Mouse (Mus musculus): ENCODE data around the gene Plekhh3. TPM values are rescaled to one million over a fixed set of nuclear protein-coding genes. Genes with fewer than 3 reads are reported as not detected.

Gene Plekhh3
- polyA plus RNA-seq, 1 experiment from 2014 or later, result 1.1 TPM

- no peak overlapping the region for H3K27ac ChIP-seq
- peaks cover 99% of the 10 kb centered on the region for H3K27me3 ChIP-seq
- no peaks in the 10 kb centered on the region for H3K36me3 ChIP-seq
- H3K9ac ChIP-seq, result no peak overlapping the region
- H3K9me3 ChIP-seq (replicated peaks), result no peaks in the 10 kb centered on the region
- DNase-seq (no peak), ATAC-seq (ENCODE audit: low read depth) (no peak)
- H3K4me3 ChIP-seq (replicated peaks), result no peak overlapping the region
- peaks cover 47% of the 10 kb centered on the region for H3K4me1 ChIP-seq (replicated peaks)
- WGBS (ENCODE audit: insufficient replicate concordance), result 12% methylated on average over 11 of the region's 11 CpGs
- peak overlapping the region; percentile 29 for H3K4me2 ChIP-seq
Observed at GRCm38 (mm10) chr11:101175636-101176116, 4.5 kb upstream of the Plekhh3 start.

- peak within 1 kb of the TSS; percentile 60 for H3K4me2 ChIP-seq
- peaks cover 53% of the 10 kb centered on the region for H3K4me1 ChIP-seq (replicated peaks)
- no peaks in the 10 kb centered on the region for H3K9me3 ChIP-seq (replicated peaks)
- H3K9ac ChIP-seq, result no peak within 1 kb of the TSS
- DNase-seq (no peak), ATAC-seq (ENCODE audit: low read depth) (no peak)
- no peak within 1 kb of the TSS for H3K27ac ChIP-seq
- H3K27me3 ChIP-seq, result peaks cover 99% of the 10 kb centered on the region
- 25% methylated on average over 14 of the region's 14 CpGs for WGBS (ENCODE audit: insufficient replicate concordance)
- H3K36me3 ChIP-seq, result no peaks in the 10 kb centered on the region
- peak within 1 kb of the TSS; percentile 40; the same call in 1 of the 2 replicates for H3K4me3 ChIP-seq (replicated peaks)
Observed at GRCm38 (mm10) chr11:101174851-101175628, 3.9 kb upstream of the Plekhh3 start, which contains the start of gene Ccr10. Ccr10 (minus strand) TSS chr11:101175443.

- peaks cover 100% of the 10 kb centered on the region for H3K27me3 ChIP-seq
Observed at GRCm38 (mm10) chr11:101174389-101174745, 3.2 kb upstream of the Plekhh3 start.

GRCm38 (mm10) chr11:101173631-101174388 is 2.7 kb upstream of the Plekhh3 start:
- ATAC-seq (ENCODE audit: low read depth) (peak; percentile 63), DNase-seq (peak; percentile 53)
- Histone ChIP-seq H3K27me3 (peaks cover 100% of the 10 kb centered on the region), H3K4me1 (replicated peaks) (peaks cover 66% of the 10 kb centered on the region), H3K4me3 (replicated peaks) (peak overlapping the region; percentile 40), H3K9ac (peak overlapping the region; percentile 47; the same call in 1 of the 2 replicates), H3K9me3 (replicated peaks) (no peaks in the 10 kb centered on the region), H3K36me3 (no peaks in the 10 kb centered on the region), H3K27ac (no peak overlapping the region), H3K4me2 (peak overlapping the region; percentile 60)
- 1% methylated on average over 61 of the region's 61 CpGs for WGBS (ENCODE audit: insufficient replicate concordance)

More at GRCm38 (mm10) chr11:101174389-101174745, 3.2 kb upstream of the Plekhh3 start:
- H3K36me3 ChIP-seq, result no peaks in the 10 kb centered on the region
- peaks cover 60% of the 10 kb centered on the region for H3K4me1 ChIP-seq (replicated peaks)
- no peak for DNase-seq
- no peak overlapping the region for H3K27ac ChIP-seq
- WGBS (ENCODE audit: insufficient replicate concordance), result 36% methylated on average over 9 of the region's 9 CpGs
- H3K9ac ChIP-seq, result no peak overlapping the region
- ATAC-seq (ENCODE audit: low read depth), result no peak
- peak overlapping the region; percentile 60 for H3K4me2 ChIP-seq
- H3K9me3 ChIP-seq (replicated peaks), result no peaks in the 10 kb centered on the region
- peak overlapping the region; percentile 40 for H3K4me3 ChIP-seq (replicated peaks)

- Histone ChIP-seq H3K9ac (no peak overlapping the region), H3K4me2 (peak overlapping the region; percentile 60), H3K27ac (no peak overlapping the region), H3K4me3 (replicated peaks) (no peak overlapping the region), H3K36me3 (no peaks in the 10 kb centered on the region), H3K9me3 (replicated peaks) (no peaks in the 10 kb centered on the region), H3K27me3 (peaks cover 100% of the 10 kb centered on the region), H3K4me1 (replicated peaks) (peaks cover 73% of the 10 kb centered on the region)
- WGBS (ENCODE audit: insufficient replicate concordance), result 9% methylated on average over 11 of the region's 11 CpGs
- ATAC-seq (ENCODE audit: low read depth) (no peak), DNase-seq (no peak)
Observed at GRCm38 (mm10) chr11:101173112-101173511, 2.0 kb upstream of the Plekhh3 start.

GRCm38 (mm10) chr11:101172434-101172815 is 1.3 kb upstream of the Plekhh3 start:
- no peak overlapping the region; the same call in 1 of the 2 replicates for H3K27ac ChIP-seq
- 2% methylated on average over 5 of the region's 5 CpGs for WGBS (ENCODE audit: insufficient replicate concordance)
- peak overlapping the region; percentile 72 for H3K4me2 ChIP-seq
- no peak for ATAC-seq (ENCODE audit: low read depth)
- 0 out of 2 replicates have a peak, but pooled peaks cover 4% of the 10 kb centered on the region for H3K36me3 ChIP-seq
- H3K9ac ChIP-seq, result no peak overlapping the region
- DNase-seq, result no peak
- peaks cover 74% of the 10 kb centered on the region for H3K4me1 ChIP-seq (replicated peaks)
- H3K4me3 ChIP-seq (replicated peaks), result peak overlapping the region; percentile 47
- H3K27me3 ChIP-seq, result peaks cover 100% of the 10 kb centered on the region
- H3K9me3 ChIP-seq (replicated peaks), result no peaks in the 10 kb centered on the region

- ATAC-seq (ENCODE audit: low read depth) (peak; percentile 37; the same call in 1 of the 2 replicates), DNase-seq (peak; percentile 50)
- Histone ChIP-seq H3K9ac (no peak overlapping the region), H3K36me3 (0 out of 2 replicates have a peak, but pooled peaks cover 10% of the 10 kb centered on the region), H3K4me1 (replicated peaks) (peaks cover 74% of the 10 kb centered on the region), H3K27ac (no peak overlapping the region; the same call in 1 of the 2 replicates), H3K4me2 (peak overlapping the region; percentile 72), H3K27me3 (peaks cover 100% of the 10 kb centered on the region), H3K4me3 (replicated peaks) (peak overlapping the region; percentile 47), H3K9me3 (replicated peaks) (no peaks in the 10 kb centered on the region)
- under 1% methylated on average over 31 of the region's 31 CpGs for WGBS (ENCODE audit: insufficient replicate concordance)
Observed at GRCm38 (mm10) chr11:101171721-101172433, 726 bp upstream of the Plekhh3 start.

- ATAC-seq (ENCODE audit: low read depth) (no peak), DNase-seq (no peak)
- WGBS (ENCODE audit: insufficient replicate concordance), result 1% methylated on average over 35 of the region's 35 CpGs
- Histone ChIP-seq H3K4me3 (replicated peaks) (peak within 1 kb of the TSS; percentile 58), H3K27ac (peak within 1 kb of the TSS; percentile 11; the same call in 1 of the 2 replicates), H3K9me3 (replicated peaks) (no peaks in the 10 kb centered on the region), H3K4me1 (replicated peaks) (peaks cover 74% of the 10 kb centered on the region), H3K36me3 (peaks cover 13% of the 10 kb centered on the region; the same call in 1 of the 2 replicates), H3K9ac (peak within 1 kb of the TSS; percentile 52), H3K4me2 (peak within 1 kb of the TSS; percentile 72), H3K27me3 (peaks cover 100% of the 10 kb centered on the region)
Observed at GRCm38 (mm10) chr11:101170354-101170810, 769 bp downstream of the Plekhh3 start, which contains the start of gene Cntnap1. Cntnap1 (plus strand) TSS chr11:101170523.

- Histone ChIP-seq H3K9ac (peak overlapping the region; percentile 52; the same call in 1 of the 2 replicates), H3K4me1 (replicated peaks) (peaks cover 71% of the 10 kb centered on the region), H3K9me3 (replicated peaks) (no peaks in the 10 kb centered on the region), H3K4me3 (replicated peaks) (peak overlapping the region; percentile 58), H3K27me3 (peaks cover 100% of the 10 kb centered on the region), H3K4me2 (peak overlapping the region; percentile 72), H3K36me3 (peaks cover 13% of the 10 kb centered on the region; the same call in 1 of the 2 replicates), H3K27ac (no peak overlapping the region)
- DNase-seq, result no peak
- 14% methylated on average over 17 of the region's 17 CpGs for WGBS (ENCODE audit: insufficient replicate concordance)
- no peak for ATAC-seq (ENCODE audit: low read depth)
Observed at GRCm38 (mm10) chr11:101169301-101170107, 1.6 kb downstream of the Plekhh3 start.

All from liver, embryonic 13.5 days (tissue).